Mouse (Mus musculus) adrenal gland, postnatal 4 days (tissue): ENCODE results near the gene Clic5. TPM values are rescaled to one million over a fixed set of nuclear protein-coding genes. Genes with fewer than 3 reads are reported as not detected.
"Not testable (repeated sequence)": the region's sequence is repeated elsewhere in the genome, so short reads cannot be mapped to it uniquely, and the experiment has no call there.

ENCODE experiments used
- DNase-seq, 2 experiments: peaks; one replicate each; pipeline ENCODE4 v3.0.0; 2021 to 2022; ENCODE audit warnings: low spot score in 2 of 2, mixed read lengths in 2 of 2
- long read RNA-seq, 2 experiments: library from polyadenylated mRNA; stranded (forward); transcript quantifications; one replicate each; pipeline ENCODE4 v2.0.0; 2021
- total RNA-seq, 2 experiments: library from RNA; stranded (reverse); gene quantifications; 2 replicates each; pipeline ENCODE4 v1.2.3; 2021

Clic5 gene
- total RNA-seq: 10 to 100 TPM in 1 of 2 experiments, 1 to 10 TPM in 1; 7.9 to 11.2 TPM
- long read RNA-seq, experiment 1, full-length matches to known transcripts: 1 of 1 reads
- long read RNA-seq, experiment 1, partial matches to known transcripts: 0 of 1 reads
- long read RNA-seq, experiment 1, other reads (novel, unspliced or antisense): 0 of 1 reads
- long read RNA-seq, experiment 2, full-length matches to known transcripts: 3 of 5 reads
- long read RNA-seq, experiment 2, partial matches to known transcripts: 2 of 5 reads
- long read RNA-seq, experiment 2, other reads (novel, unspliced or antisense): 0 of 5 reads

GRCm38 (mm10) chr17:44188042-44188768 is at the start of gene Clic5:
TSS of gene Clic5 (plus strand) at chr17:44188584.
- DNase-seq: no peak

GRCm38 (mm10) chr17:44145806-44146205 is 42.6 kb upstream of the Clic5 start:
- DNase-seq: no peak

- DNase-seq: no peak
These were observed 40.1 kb upstream of the Clic5 start for GRCm38 (mm10) chr17:44148109-44148846.

DNA sequence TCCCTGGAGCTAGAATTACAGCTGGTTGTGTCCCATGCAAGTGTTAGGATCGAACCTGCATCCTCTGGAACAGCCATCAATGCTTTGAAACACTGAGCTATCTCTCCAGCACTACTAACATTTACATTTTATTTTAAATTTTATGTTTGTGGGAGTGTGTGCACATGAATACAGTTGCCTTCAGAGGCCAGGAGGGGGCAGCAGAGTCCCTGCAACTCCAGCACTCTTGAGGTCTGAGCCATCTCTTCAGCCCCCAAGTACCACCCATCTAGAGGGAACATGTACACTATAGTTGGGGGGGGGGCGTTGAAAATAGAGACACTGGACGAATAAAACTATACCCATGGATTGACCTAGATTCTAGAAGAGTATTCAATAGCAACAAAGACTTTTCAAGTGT is 37.3 kb upstream of the Clic5 start:
- no peak for DNase-seq

DNA sequence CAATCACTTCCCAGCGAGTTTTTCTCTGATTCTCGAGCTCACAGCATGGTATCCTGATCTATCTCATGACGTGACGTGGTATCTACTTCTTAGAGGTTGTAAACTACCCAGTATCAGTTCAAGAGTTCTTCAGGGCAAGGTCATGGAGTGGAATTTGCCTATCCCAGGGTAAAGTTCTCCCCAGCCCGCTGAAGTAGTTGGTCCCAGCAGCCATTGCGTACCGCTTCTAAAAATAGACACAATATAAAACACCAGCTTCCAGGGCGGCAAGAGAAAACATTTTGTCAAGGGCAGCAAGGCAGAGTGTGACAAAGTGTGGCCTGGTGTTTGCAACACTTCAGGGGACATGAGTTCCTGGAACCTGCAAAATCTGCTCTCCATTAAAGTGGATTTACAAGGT is 36.5 kb upstream of the Clic5 start:
- no peak for DNase-seq

- DNase-seq: no peak
These were observed 34.5 kb upstream of the Clic5 start for GRCm38 (mm10) chr17:44153871-44154270.

DNA sequence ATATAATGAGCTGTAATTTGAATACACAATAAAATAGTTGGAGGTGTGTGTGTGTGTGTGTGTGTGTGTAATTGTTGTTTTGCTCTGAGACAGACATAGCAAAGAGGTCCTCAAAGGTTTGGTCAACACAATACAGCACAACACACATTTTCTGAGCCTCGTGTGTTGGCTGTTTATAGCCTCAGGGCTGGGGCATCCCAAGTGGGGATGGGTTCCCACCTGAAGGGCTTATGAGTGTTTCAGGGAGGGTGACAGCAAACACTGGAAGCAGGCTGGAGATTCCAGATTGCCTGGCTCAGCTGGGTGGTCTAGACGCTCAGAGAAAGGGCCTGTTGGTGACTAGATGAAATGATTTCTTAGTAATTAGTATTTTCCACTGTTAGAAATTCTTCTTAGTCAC is 33.2 kb upstream of the Clic5 start:
- DNase-seq: no peak

- DNase-seq: no peak
These were observed 30.2 kb upstream of the Clic5 start for GRCm38 (mm10) chr17:44158186-44158585.

GRCm38 (mm10) chr17:44160449-44160848 is 27.9 kb upstream of the Clic5 start:
- DNase-seq: no peak

DNA sequence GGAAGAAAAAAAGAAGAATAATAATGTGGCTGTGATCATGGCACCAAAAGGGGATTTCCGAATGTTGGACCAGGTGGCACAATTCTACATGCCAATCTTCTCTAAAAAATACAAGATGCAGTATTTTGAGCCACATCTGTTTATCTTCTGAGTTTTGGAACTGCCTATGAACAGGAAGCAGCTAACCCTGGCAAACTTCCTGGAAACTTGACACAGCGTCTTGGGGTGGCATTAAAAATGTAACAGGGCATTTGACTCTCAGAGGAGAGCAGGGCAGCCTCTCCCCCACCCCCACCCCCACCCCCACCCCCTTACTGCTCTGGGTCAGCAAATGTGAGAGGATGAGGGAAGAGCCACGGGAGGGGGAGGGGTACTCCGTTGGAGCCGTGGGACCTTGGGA is 25.9 kb upstream of the Clic5 start:
- DNase-seq: no peak

DNA sequence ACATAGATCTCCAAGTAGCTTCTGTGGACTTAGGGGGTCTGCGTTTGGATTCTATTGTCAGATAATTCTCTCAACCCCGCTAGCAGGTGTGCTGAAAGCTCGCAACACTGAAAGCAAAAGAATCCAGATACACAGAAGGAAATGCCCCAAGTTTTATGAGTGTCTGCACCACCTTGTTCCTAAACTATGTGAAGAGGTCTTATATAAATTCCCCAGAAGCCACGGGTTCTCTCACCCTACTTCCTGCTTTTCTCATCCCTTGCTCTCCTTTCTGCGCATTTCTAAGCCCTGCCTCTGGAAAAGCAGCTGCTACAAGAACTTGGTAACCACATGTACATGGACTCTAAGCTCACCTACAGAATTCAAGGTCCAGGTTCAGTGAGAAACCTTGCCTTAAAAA is 25.4 kb upstream of the Clic5 start:
- no peak for DNase-seq

GRCm38 (mm10) chr17:44165730-44166347 is 22.5 kb upstream of the Clic5 start:
- no peak for DNase-seq

- no peak for DNase-seq
These were observed 18.7 kb upstream of the Clic5 start for GRCm38 (mm10) chr17:44169676-44170075.

DNA sequence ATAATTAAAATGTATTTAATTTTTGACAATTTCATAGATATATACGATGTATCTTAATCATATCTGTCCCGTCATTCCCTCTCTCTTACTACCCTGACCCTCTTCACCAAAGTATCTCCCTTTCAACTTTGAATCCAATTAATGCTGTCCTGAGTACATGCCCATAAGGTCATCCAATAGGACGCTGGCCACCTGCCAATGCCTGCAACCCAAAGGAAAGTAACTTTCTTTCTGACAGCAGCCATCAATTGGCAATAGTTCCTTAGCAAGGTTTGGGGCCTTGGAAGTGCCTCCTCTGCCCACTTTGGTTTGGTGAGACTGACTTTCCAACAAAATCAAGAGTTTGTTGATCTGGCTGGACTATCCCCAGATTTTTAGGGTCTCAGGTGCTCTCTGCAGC is 18.1 kb upstream of the Clic5 start:
- DNase-seq: no peak

DNA sequence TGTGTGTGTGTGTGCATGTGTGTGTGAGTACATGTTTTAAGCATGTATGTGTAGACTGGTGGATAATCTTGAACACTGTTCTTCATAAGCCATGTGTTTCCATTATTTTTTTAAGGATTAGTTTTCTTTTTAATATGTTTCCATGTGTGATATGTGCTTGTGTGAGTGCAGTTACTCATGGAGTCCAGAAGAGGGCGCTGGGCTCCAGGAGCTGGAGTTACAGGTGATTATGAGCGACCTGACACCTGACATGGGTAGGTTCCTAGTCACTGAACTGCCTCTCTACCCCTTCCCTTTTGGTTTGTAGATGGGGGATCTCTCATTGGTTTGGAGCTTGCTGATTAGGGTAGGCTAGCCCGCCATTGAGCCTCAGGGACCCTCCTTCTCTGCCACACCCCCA is 16.5 kb upstream of the Clic5 start:
- DNase-seq: no peak

DNA sequence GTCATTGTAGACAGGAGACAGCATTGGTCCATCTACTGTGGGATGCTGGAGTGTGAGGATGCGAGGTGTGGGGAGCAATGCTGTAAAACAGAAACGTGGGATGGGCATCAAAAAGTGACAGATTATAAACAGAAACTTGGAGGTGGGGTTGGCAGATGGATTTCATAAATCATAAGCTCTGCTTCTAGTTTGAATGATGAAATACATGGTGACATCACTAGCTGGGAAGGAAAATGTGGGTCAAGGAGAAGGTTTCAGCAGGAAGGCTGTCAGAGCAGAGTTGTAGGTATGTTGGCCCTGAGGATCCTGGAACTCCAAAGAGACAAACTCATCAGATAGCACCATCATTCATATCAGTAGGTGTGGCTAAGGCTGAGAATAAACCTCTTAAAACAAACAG is 15.0 kb upstream of the Clic5 start:
- no peak for DNase-seq

DNA sequence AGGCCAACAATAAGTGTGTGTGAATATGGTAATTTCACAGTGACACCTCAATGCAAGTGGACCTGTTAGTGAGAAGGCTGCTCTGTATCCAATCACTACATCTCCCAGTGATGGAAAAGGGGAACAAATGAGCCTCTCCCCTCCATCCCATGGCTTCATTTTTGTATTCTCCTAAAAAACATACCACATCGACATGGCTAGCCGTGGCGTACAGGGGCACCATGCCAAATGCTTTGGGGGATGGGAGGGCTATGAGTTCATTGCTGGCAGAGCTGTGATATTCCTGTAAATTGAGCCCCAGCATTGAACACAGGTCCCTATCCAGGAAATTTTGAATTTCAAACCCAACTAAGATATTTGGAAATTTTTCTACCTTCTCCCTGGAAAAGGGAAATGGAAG is 11.1 kb upstream of the Clic5 start:
- no peak for DNase-seq

DNA sequence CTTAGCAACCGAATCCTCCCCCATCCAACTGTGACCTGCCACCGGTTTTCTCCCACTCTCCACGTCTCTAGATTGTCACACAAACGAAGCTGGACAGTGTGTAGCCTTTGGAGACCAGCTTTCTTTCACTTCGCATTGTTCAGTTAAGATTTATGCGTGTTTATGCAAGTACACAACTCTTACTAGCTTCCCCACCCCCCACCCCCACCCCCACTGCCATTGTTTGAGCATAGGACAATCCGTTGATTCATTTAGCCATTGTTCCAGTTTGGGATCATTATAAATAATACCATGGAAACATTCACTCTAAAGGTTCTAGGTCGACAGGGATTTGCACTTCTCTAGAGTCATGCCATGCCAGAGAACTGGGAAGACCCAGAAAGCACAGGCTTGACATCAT is 7.0 kb upstream of the Clic5 start:
- DNase-seq: no peak

DNA sequence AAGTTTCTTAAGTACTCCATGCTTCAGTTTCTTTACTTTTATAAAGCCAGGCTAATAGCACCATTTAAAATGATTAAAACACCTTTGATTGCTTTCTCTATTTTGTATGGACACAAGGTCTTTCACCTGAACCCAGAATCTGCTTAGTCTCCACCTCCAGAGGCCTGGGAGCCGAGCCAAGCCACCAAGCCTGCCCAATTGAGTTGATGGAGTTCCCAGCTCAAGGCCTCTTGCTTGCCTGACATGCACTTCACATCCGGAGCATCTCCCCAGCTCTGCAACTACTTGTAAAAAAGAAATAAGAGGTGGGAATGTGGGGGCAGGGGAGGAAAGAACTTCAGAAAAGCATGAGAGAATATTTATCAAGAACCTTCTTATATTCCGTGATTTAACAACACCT is 1.5 kb upstream of the Clic5 start:
- no peak for DNase-seq

- not testable (repeated sequence) for DNase-seq
These were observed 847 bp upstream of the Clic5 start for GRCm38 (mm10) chr17:44187537-44187936.

- no peak for DNase-seq
These were observed 373 bp downstream of the Clic5 start for GRCm38 (mm10) chr17:44188769-44189145.

DNA sequence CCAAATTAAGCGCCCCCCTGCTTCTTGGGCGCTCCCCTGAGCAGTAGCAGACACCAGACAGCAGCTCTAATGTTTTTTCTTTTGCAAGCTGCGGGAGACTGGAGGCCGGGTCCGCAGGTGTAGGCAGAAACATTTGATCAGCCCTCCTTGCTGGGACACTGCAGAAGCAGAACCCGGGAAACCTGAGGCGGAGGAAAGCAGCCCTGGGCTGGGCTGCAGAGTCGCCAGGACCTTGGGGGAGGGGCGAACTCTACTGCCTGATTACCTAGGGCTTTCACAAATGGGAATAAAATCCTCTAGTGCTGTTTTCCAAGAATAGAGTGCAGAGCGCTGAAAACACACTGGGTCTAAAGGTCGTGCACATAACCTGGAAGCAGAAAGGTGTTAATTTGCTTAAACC is 1.3 kb downstream of the Clic5 start:
- no peak for DNase-seq
